Mouse (Mus musculus) left cerebral cortex, adult 9 months (tissue): Measurements from ENCODE around the gene Olfr598.
"Not testable (repeated sequence)": the region's sequence is repeated elsewhere in the genome, so short reads cannot be mapped to it uniquely, and the experiment has no call there.

Experiments
- DNase-seq, 2 experiments: peaks; one replicate each; pipeline ENCODE4 v3.0.0; 2022; ENCODE audit warnings: low spot score in 2 of 2

Gene Olfr598

GRCm38 (mm10) chr7:103323268-103323667 is at the start of gene Olfr598:
Olfr598 (plus strand) TSS chr7:103323568.
- no peak for DNase-seq

GRCm38 (mm10) chr7:103305348-103305747 is 18.0 kb upstream of the Olfr598 start, which contains the start of gene Olfr596:
Olfr596 (plus strand) TSS chr7:103305648.
- not testable (repeated sequence) for DNase-seq

GRCm38 (mm10) chr7:103316015-103316414 is 7.4 kb upstream of the Olfr598 start, which contains the start of gene Olfr597:
Olfr597 (plus strand) TSS chr7:103316315.
- not testable (repeated sequence) for DNase-seq

- DNase-seq = no peak
Measured at GRCm38 (mm10) chr7:103335617-103336016, 12.2 kb downstream of the Olfr598 start, which contains the start of gene Olfr599. Olfr599 (plus strand) TSS chr7:103335917.

- DNase-seq = no peak
Measured at GRCm38 (mm10) chr7:103349569-103349968, 26.2 kb downstream of the Olfr598 start, which contains the start of gene Olfr600. Olfr600 (minus strand) TSS chr7:103349669.

GRCm38 (mm10) chr7:103362555-103362954 is 39.2 kb downstream of the Olfr598 start, which contains the start of gene Olfr601:
Olfr601 (minus strand) TSS chr7:103362655.
- DNase-seq = no peak
